Mouse (Mus musculus) liver, embryonic 14.5 days (tissue): ENCODE measurements at regions not wholly inside any gene's neighbourhood (a gene's known extent, or its start where the extent isn't known, plus 50 kb on each side); places are given as distances from the start of the nearest gene placed in this dataset.

ENCODE experiments used
- CTCF ChIP-seq: IDR thresholded peaks from 2 replicates; pipeline ENCODE4 v1.5.1; 2016; ENCODE audit warnings: antibody characterized with exemption, low read depth, control low read depth
- EP300 ChIP-seq: IDR thresholded peaks from 2 replicates; pipeline ENCODE4 v1.6.1; 2016; ENCODE audit warnings: antibody characterized with exemption, low read depth

GRCm38 (mm10) chr17:45852402-45852801 is 118.8 kb upstream of the 1600014C23Rik start:
- TF ChIP-seq CTCF (no peak), EP300 (no peak)
